Mouse (Mus musculus) C2C12 (cell line): ENCODE measurements around the gene Prr12.

ENCODE experiments used
- CEBPB ChIP-seq: IDR thresholded peaks from one replicate; pipeline ENCODE4 v1.6.1; 2011; ENCODE audit warnings: low read depth, mild to moderate bottlenecking, control low read depth, moderate library complexity
- CTCF ChIP-seq: IDR thresholded peaks from one replicate; pipeline ENCODE4 v1.5.1; 2011; ENCODE audit not compliant: control insufficient read depth, insufficient read depth, insufficient read length
- FOSL1 ChIP-seq: IDR thresholded peaks from one replicate; pipeline ENCODE4 v1.8.0; 2011; ENCODE audit warnings: mild to moderate bottlenecking, low read length; ENCODE audit not compliant: poor library complexity, insufficient read depth, severe bottlenecking
- MAX ChIP-seq: IDR thresholded peaks from one replicate; pipeline ENCODE4 v1.6.1; 2011; ENCODE audit warnings: mild to moderate bottlenecking, control low read depth
- MYOD1 ChIP-seq: IDR thresholded peaks from one replicate; pipeline ENCODE4 v1.6.1; 2011; ENCODE audit warnings: low read depth; ENCODE audit not compliant: control insufficient read depth, insufficient read length
- MYOG ChIP-seq: IDR thresholded peaks from one replicate; pipeline ENCODE4 v1.6.1; 2011; ENCODE audit not compliant: control insufficient read depth, insufficient read length; ENCODE audit errors: extremely low read depth
- USF1 ChIP-seq: IDR thresholded peaks from one replicate; pipeline ENCODE4 v1.6.1; 2011; ENCODE audit warnings: low read depth, mild to moderate bottlenecking, control low read depth, moderate library complexity

- TF ChIP-seq CTCF (no peak), MAX (no peak), MYOD1 (no peak), USF1 (no peak), MYOG (no peak), FOSL1 (no peak), CEBPB (no peak)
Observed at GRCm38 (mm10) chr7:45053931-45054510, 1.3 kb upstream of the Prr12 start.
